Mouse (Mus musculus) lung, adult 2 months (tissue): ENCODE data around the gene Olfr178.

Source experiments
- CTCF ChIP-seq: fragments of 200-500 bp; IDR thresholded peaks from 2 replicates; pipeline ENCODE4 v1.5.1; 2011; ENCODE audit warnings: mild to moderate bottlenecking, low read length, control low read depth; ENCODE audit not compliant: insufficient read depth
- POLR2A ChIP-seq: fragments of 200-500 bp; IDR thresholded peaks from 2 replicates; pipeline ENCODE4 v1.6.1; 2011; ENCODE audit warnings: low read depth, mild to moderate bottlenecking, control low read depth, low read length, borderline replicate concordance; ENCODE audit errors: extremely low read depth

GRCm38 (mm10) chr16:58929292-58929691 is 37.4 kb upstream of the Olfr178 start, which contains the start of gene Olfr180:
- no peak for TF ChIP-seq CTCF
- no peak for TF ChIP-seq POLR2A
